Mouse (Mus musculus) neutrophil, adult 5-6 weeks (primary cell): Measurements from ENCODE around the gene Slc4a2. TPM values are rescaled to one million over a fixed set of nuclear protein-coding genes. Genes with fewer than 3 reads are reported as not detected.

ENCODE experiments used
- ATAC-seq: fragments of 151-379, 151-347 bp; 2 replicates; pipeline ENCODE4 v1.8.0; 2017; ENCODE audit warnings: mild to moderate bottlenecking, moderate TSS enrichment; ENCODE audit not compliant: insufficient number of reproducible peaks, poor library complexity, low FRiP score, severe bottlenecking; ENCODE audit errors: extremely low read depth
- total RNA-seq: library from RNA; stranded (forward); fragments of 200-1000 nt; gene quantifications from 2 replicates; pipeline ENCODE4 v1.2.3, GENCODE M21; 2017

Gene Slc4a2
- total RNA-seq, 1 experiment from 2014 or later: 58.0 TPM

DNA sequence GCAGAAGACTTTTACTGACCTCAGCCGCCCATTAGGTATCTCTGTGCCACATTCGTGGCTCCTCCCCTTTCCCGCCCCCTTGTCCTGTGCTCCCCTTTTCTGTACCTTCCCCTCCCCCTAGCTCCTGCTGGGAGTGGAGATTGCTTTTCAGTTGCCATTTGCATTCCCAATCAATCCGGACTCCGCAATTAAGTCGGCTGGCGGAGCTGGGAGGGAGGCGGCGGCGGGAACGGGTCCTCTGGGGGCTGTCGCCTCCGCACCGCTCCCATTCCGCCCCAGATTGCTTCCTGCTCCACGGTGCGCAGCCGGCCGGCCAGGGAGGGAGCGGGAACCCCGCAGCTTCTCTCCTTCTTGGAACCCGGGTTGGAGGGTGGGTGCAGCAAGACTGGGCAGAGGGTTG is 61.3 kb downstream of the Slc4a2 start:
- ATAC-seq: no peak

GRCm38 (mm10) chr5:24486097-24486496 is 62.5 kb downstream of the Slc4a2 start:
- no peak for ATAC-seq

- ATAC-seq: no peak
These were observed 63.1 kb downstream of the Slc4a2 start for GRCm38 (mm10) chr5:24486738-24487137.

GRCm38 (mm10) chr5:24490413-24490920 is 66.8 kb downstream of the Slc4a2 start:
- ATAC-seq: no peak

Other genes starting within 250 kb of the Slc4a2 start
- gene Kcnh2, start 72.2 kb upstream of the Slc4a2 start, total RNA-seq: 0.12 TPM in 1 of 2 replicates, not detected in the other
- not detected in 2 replicates for gene Nos3, start 59.0 kb upstream of the Slc4a2 start, total RNA-seq
- gene Atg9b, start 31.7 kb upstream of the Slc4a2 start, total RNA-seq: not detected in 2 replicates
- 5.0 and 5.2 TPM in 2 replicates for gene Abcb8, start 30.2 kb upstream of the Slc4a2 start, total RNA-seq
- gene Asic3, start 10.4 kb upstream of the Slc4a2 start, total RNA-seq: 0.23 TPM in 1 of 2 replicates, not detected in the other
- gene Cdk5, start 307 bp upstream of the Slc4a2 start, total RNA-seq: 30.0 and 36.6 TPM in 2 replicates
- gene Fastk, start 21.4 kb downstream of the Slc4a2 start, total RNA-seq: 32.2 and 32.9 TPM in 2 replicates
- 28.2 and 29.4 TPM in 2 replicates for gene Tmub1, start 24.0 kb downstream of the Slc4a2 start, total RNA-seq
- 26.1 and 28.6 TPM in 2 replicates for gene Agap3, start 28.3 kb downstream of the Slc4a2 start, total RNA-seq
- gene Gbx1, start 103.4 kb downstream of the Slc4a2 start, total RNA-seq: not detected in 2 replicates
- not detected in 2 replicates for gene Asb10, start 117.1 kb downstream of the Slc4a2 start, total RNA-seq
- gene 4931409K22Rik, start 133.0 kb downstream of the Slc4a2 start, total RNA-seq: not detected in 2 replicates
- gene Abcf2, start 153.6 kb downstream of the Slc4a2 start, total RNA-seq: 40.0 and 40.4 TPM in 2 replicates
- gene Chpf2, start 162.9 kb downstream of the Slc4a2 start, total RNA-seq: 28.4 and 37.9 TPM in 2 replicates
- 0.25 and 1.0 TPM in 2 replicates for gene Smarcd3, start 200.6 kb downstream of the Slc4a2 start, total RNA-seq